ENCODE assay signal across 19 mouse cellular contexts in the genomic region with DNA sequence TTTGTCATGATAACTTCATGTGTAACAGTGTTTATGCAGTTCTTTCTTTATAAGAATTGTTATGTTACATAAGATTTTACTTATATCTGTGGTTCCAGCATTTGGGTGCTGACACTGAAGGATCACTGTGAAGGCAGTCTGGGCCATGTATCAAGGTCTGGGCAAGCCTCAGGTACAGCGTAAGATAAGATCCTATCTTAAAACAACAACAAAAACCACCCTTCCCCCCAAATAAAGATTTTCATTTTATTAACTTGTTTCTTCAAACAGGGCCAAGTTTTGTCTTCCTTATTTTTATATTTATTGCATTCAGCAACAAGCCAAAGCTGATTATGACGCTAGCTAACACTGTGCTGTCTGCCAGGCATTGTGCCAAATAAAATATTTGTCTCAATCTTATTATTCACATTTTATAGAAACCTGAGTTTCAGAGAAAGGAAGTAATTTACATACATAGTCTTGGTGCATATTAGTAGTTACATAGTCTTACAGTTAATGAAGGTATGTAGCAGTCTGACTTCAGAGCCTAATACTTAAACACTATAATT.
"Had no signal": no experiment of that assay in that cellular context is flagged by ENCODE, and none has a peak within 500 bp of the region (broad histone marks: within the 10 kb centered on the region; RNA-seq: fewer than 3 reads in every experiment).

No protein-coding gene starts in this region.

- DNase-seq: liver, postnatal 0 days; lung, postnatal 14 days; lung, postnatal 36 days; midbrain, embryonic 14.5 days; right cerebral cortex, postnatal 14 days; thymus, adult 2 months; thymus, postnatal 25 days; thymus, postnatal 4 days had no signal

- H3K36me3 ChIP-seq: liver, embryonic 15.5 days; lung, embryonic 15.5 days; neural tube, embryonic 12.5 days; stomach, embryonic 15.5 days had no signal

- H3K27me3 ChIP-seq: liver, embryonic 15.5 days; lung, embryonic 15.5 days; megakaryocyte, embryonic 14.5 days; stomach, embryonic 15.5 days had no signal

- ATAC-seq: liver, postnatal 0 days; lung, postnatal 0 days; midbrain, embryonic 16.5 days had no signal

- H3K4me2 ChIP-seq: liver, embryonic 15.5 days; lung, embryonic 15.5 days; midbrain, embryonic 11.5 days; neural tube, embryonic 12.5 days; stomach, embryonic 15.5 days had no signal

- H3K9ac ChIP-seq: liver, embryonic 15.5 days; liver, postnatal 0 days; lung, embryonic 15.5 days; neural tube, embryonic 12.5 days; stomach, embryonic 15.5 days had no signal

- H3K27ac ChIP-seq: liver, embryonic 15.5 days; lung, embryonic 15.5 days; macrophage; neural tube, embryonic 12.5 days; stomach, embryonic 15.5 days; stomach, postnatal 0 days had no signal

- H3K4me1 ChIP-seq: stomach, embryonic 15.5 days had no signal

- H3K4me3 ChIP-seq: liver, embryonic 15.5 days; lung, embryonic 15.5 days; megakaryocyte, embryonic 14.5 days; myocyte; neural tube, embryonic 12.5 days; stomach, embryonic 15.5 days had no signal

- H3K9me3 ChIP-seq: liver, embryonic 15.5 days; lung, embryonic 15.5 days; megakaryocyte, embryonic 14.5 days; neural tube, embryonic 12.5 days; stomach, embryonic 15.5 days had no signal
